Mouse (Mus musculus) forebrain, embryonic 15.5 days (tissue): ENCODE results near the gene Tbc1d14. TPM values are rescaled to one million over a fixed set of nuclear protein-coding genes. Genes with fewer than 3 reads are reported as not detected.

Experiments
- ATAC-seq: fragments of 200-750 bp; cut with Nextera tagmentation; replicated peaks from 2 replicates; pipeline ENCODE4 v1.8.0; 2017; ENCODE audit warnings: mild to moderate bottlenecking, moderate TSS enrichment, moderate library complexity
- H3K27ac ChIP-seq: fragments of 300-500 bp; sonication (generic); replicated peaks from 2 replicates; pipeline ENCODE4 v1.5.1; 2015; ENCODE audit warnings: mild to moderate bottlenecking, inconsistent platforms
- H3K27me3 ChIP-seq: fragments of 300-500 bp; sonication (generic); 2 replicates; pipeline ENCODE4 v1.6.1; 2015; ENCODE audit warnings: inconsistent platforms
- H3K36me3 ChIP-seq: fragments of 300-500 bp; sonication (generic); 2 replicates; pipeline ENCODE4 v1.6.1; 2015; ENCODE audit warnings: mild to moderate bottlenecking, inconsistent platforms
- H3K4me1 ChIP-seq: fragments of 300-500 bp; sonication (generic); 2 replicates; pipeline ENCODE4 v1.6.1; 2015; ENCODE audit warnings: inconsistent platforms
- H3K4me2 ChIP-seq: fragments of 300-500 bp; sonication (generic); replicated peaks from 2 replicates; pipeline ENCODE4 v1.6.1; 2015; ENCODE audit warnings: mild to moderate bottlenecking, inconsistent platforms
- H3K4me3 ChIP-seq: fragments of 300-500 bp; sonication (generic); 2 replicates; pipeline ENCODE4 v1.5.1; 2015; ENCODE audit warnings: mild to moderate bottlenecking, inconsistent platforms
- H3K9ac ChIP-seq: fragments of 300-500 bp; sonication (generic); replicated peaks from 2 replicates; pipeline ENCODE4 v1.6.1; 2015; ENCODE audit warnings: mild to moderate bottlenecking, inconsistent platforms
- H3K9me3 ChIP-seq: fragments of 300-500 bp; sonication (generic); 2 replicates; pipeline ENCODE4 v1.6.1; 2016; ENCODE audit warnings: inconsistent platforms
- WGBS: fragments of 180-500 bp; shearing (Covaris S2); methylation state at CpG from one replicate; pipeline ENCODE4 v1.1.7; 2015; ENCODE audit warnings: mixed read lengths; 5-methylcytosine and 5-hydroxymethylcytosine counted together
- polyA plus RNA-seq: library from polyadenylated mRNA; unstranded; fragments of >200 nt; fragmentation: Nextera tagmentation; extraction: Ambion mirVana; gene quantifications from 2 replicates; pipeline ENCODE4 v1.2.1, GENCODE M21; 2015

Tbc1d14 gene
- polyA plus RNA-seq, 1 experiment from 2014 or later, result 104 TPM

- WGBS, result 94% methylated on average over 5 of the region's 5 CpGs
- Histone ChIP-seq H3K27me3 (no peaks in the 10 kb centered on the region), H3K36me3 (peaks cover 60% of the 10 kb centered on the region), H3K4me3 (no peak overlapping the region), H3K4me1 (peaks cover 20% of the 10 kb centered on the region), H3K27ac (no peak overlapping the region), H3K9me3 (no peaks in the 10 kb centered on the region), H3K9ac (no peak overlapping the region), H3K4me2 (no peak overlapping the region)
- no peak for ATAC-seq
Measured at GRCm38 (mm10) chr5:36523219-36523703, 69.8 kb downstream of the Tbc1d14 start.

- H3K4me1 ChIP-seq, result peaks cover 15% of the 10 kb centered on the region
- no peak overlapping the region for H3K9ac ChIP-seq
- H3K4me3 ChIP-seq, result no peak overlapping the region
- ATAC-seq, result no peak
- peaks cover 65% of the 10 kb centered on the region for H3K36me3 ChIP-seq
- no peak overlapping the region for H3K4me2 ChIP-seq
- WGBS, result 63% methylated on average over 2 of the region's 2 CpGs
- H3K27ac ChIP-seq, result no peak overlapping the region
- H3K27me3 ChIP-seq, result no peaks in the 10 kb centered on the region
- H3K9me3 ChIP-seq, result no peaks in the 10 kb centered on the region
Measured at GRCm38 (mm10) chr5:36522782-36523181, 70.3 kb downstream of the Tbc1d14 start.

GRCm38 (mm10) chr5:36519751-36520150 is 73.3 kb downstream of the Tbc1d14 start:
- H3K27me3 ChIP-seq, result no peaks in the 10 kb centered on the region
- peaks cover 87% of the 10 kb centered on the region for H3K36me3 ChIP-seq
- H3K4me3 ChIP-seq, result no peak overlapping the region
- 86% methylated on average over 3 of the region's 3 CpGs for WGBS
- no peak overlapping the region for H3K27ac ChIP-seq
- no peaks in the 10 kb centered on the region for H3K9me3 ChIP-seq
- no peak overlapping the region for H3K4me2 ChIP-seq
- H3K9ac ChIP-seq, result no peak overlapping the region
- no peaks in the 10 kb centered on the region for H3K4me1 ChIP-seq
- no peak for ATAC-seq

- Histone ChIP-seq H3K27ac (no peak overlapping the region), H3K4me1 (no peaks in the 10 kb centered on the region), H3K36me3 (peaks cover 91% of the 10 kb centered on the region), H3K4me2 (no peak overlapping the region), H3K9ac (no peak overlapping the region), H3K27me3 (no peaks in the 10 kb centered on the region), H3K9me3 (no peaks in the 10 kb centered on the region), H3K4me3 (no peak overlapping the region)
- no peak for ATAC-seq
- 90% methylated on average over 3 of the region's 3 CpGs for WGBS
Measured at GRCm38 (mm10) chr5:36517596-36517995, 75.5 kb downstream of the Tbc1d14 start.

- Histone ChIP-seq H3K4me2 (no peak overlapping the region), H3K27me3 (no peaks in the 10 kb centered on the region), H3K9ac (no peak overlapping the region), H3K27ac (no peak overlapping the region), H3K9me3 (no peaks in the 10 kb centered on the region), H3K4me3 (no peak overlapping the region), H3K4me1 (no peaks in the 10 kb centered on the region), H3K36me3 (peaks cover 91% of the 10 kb centered on the region)
- 85% methylated on average over 5 of the region's 5 CpGs for WGBS
- no peak for ATAC-seq
Measured at GRCm38 (mm10) chr5:36515558-36515957, 77.5 kb downstream of the Tbc1d14 start.

GRCm38 (mm10) chr5:36515126-36515525 is 78.0 kb downstream of the Tbc1d14 start:
- ATAC-seq, result no peak
- no peak overlapping the region for H3K27ac ChIP-seq
- H3K27me3 ChIP-seq, result no peaks in the 10 kb centered on the region
- no peak overlapping the region for H3K4me3 ChIP-seq
- WGBS, result 96% methylated on average over 1 of the region's 1 CpGs
- no peaks in the 10 kb centered on the region for H3K4me1 ChIP-seq
- H3K4me2 ChIP-seq, result no peak overlapping the region
- no peak overlapping the region for H3K9ac ChIP-seq
- H3K9me3 ChIP-seq, result no peaks in the 10 kb centered on the region
- peaks cover 91% of the 10 kb centered on the region for H3K36me3 ChIP-seq

- Histone ChIP-seq H3K9me3 (no peaks in the 10 kb centered on the region), H3K27me3 (no peaks in the 10 kb centered on the region), H3K4me3 (no peak overlapping the region), H3K36me3 (peaks cover 89% of the 10 kb centered on the region), H3K27ac (no peak overlapping the region), H3K4me1 (no peaks in the 10 kb centered on the region), H3K4me2 (no peak overlapping the region), H3K9ac (no peak overlapping the region)
- WGBS, result 93% methylated on average over 2 of the region's 2 CpGs
- no peak for ATAC-seq
Measured at GRCm38 (mm10) chr5:36510956-36511355, 82.1 kb downstream of the Tbc1d14 start.

- Histone ChIP-seq H3K27ac (no peak overlapping the region), H3K4me1 (no peaks in the 10 kb centered on the region), H3K27me3 (no peaks in the 10 kb centered on the region), H3K4me3 (no peak overlapping the region), H3K9ac (no peak overlapping the region), H3K9me3 (no peaks in the 10 kb centered on the region), H3K36me3 (peaks cover 98% of the 10 kb centered on the region), H3K4me2 (no peak overlapping the region)
- 93% methylated on average over 10 of the region's 10 CpGs for WGBS
- no peak for ATAC-seq
Measured at GRCm38 (mm10) chr5:36508351-36508750, 84.7 kb downstream of the Tbc1d14 start.

GRCm38 (mm10) chr5:36505643-36506042 is 87.4 kb downstream of the Tbc1d14 start:
- no peak overlapping the region for H3K4me3 ChIP-seq
- no peak overlapping the region for H3K4me2 ChIP-seq
- peaks cover 96% of the 10 kb centered on the region for H3K36me3 ChIP-seq
- no peak overlapping the region for H3K9ac ChIP-seq
- H3K27me3 ChIP-seq, result no peaks in the 10 kb centered on the region
- no peak for ATAC-seq
- no peaks in the 10 kb centered on the region for H3K9me3 ChIP-seq
- H3K27ac ChIP-seq, result no peak overlapping the region
- no peaks in the 10 kb centered on the region for H3K4me1 ChIP-seq
- 73% methylated on average over 5 of the region's 5 CpGs for WGBS

- Histone ChIP-seq H3K9ac (no peak overlapping the region), H3K4me2 (no peak overlapping the region), H3K4me1 (no peaks in the 10 kb centered on the region), H3K4me3 (no peak overlapping the region), H3K27ac (no peak overlapping the region), H3K9me3 (no peaks in the 10 kb centered on the region), H3K36me3 (peaks cover 96% of the 10 kb centered on the region), H3K27me3 (no peaks in the 10 kb centered on the region)
- WGBS, result 89% methylated on average over 7 of the region's 7 CpGs
- ATAC-seq, result no peak
Measured at GRCm38 (mm10) chr5:36505235-36505634, 87.8 kb downstream of the Tbc1d14 start.

GRCm38 (mm10) chr5:36494709-36495108 is 98.4 kb downstream of the Tbc1d14 start:
- H3K36me3 ChIP-seq, result peaks cover 68% of the 10 kb centered on the region
- H3K27ac ChIP-seq, result no peak overlapping the region
- ATAC-seq, result no peak
- no peak overlapping the region for H3K4me3 ChIP-seq
- H3K4me2 ChIP-seq, result no peak overlapping the region
- H3K9me3 ChIP-seq, result no peaks in the 10 kb centered on the region
- no peak overlapping the region for H3K9ac ChIP-seq
- WGBS, result 97% methylated on average over 9 of the region's 9 CpGs
- H3K27me3 ChIP-seq, result no peaks in the 10 kb centered on the region
- no peaks in the 10 kb centered on the region for H3K4me1 ChIP-seq

- no peak for ATAC-seq
- Histone ChIP-seq H3K4me3 (no peak overlapping the region), H3K27ac (no peak overlapping the region), H3K27me3 (no peaks in the 10 kb centered on the region), H3K9ac (no peak overlapping the region), H3K9me3 (no peaks in the 10 kb centered on the region), H3K4me2 (no peak overlapping the region), H3K4me1 (no peaks in the 10 kb centered on the region), H3K36me3 (peaks cover 64% of the 10 kb centered on the region)
- 90% methylated on average over 6 of the region's 6 CpGs for WGBS
Measured at GRCm38 (mm10) chr5:36493919-36494318, 99.2 kb downstream of the Tbc1d14 start.

GRCm38 (mm10) chr5:36489225-36489624 is 103.9 kb downstream of the Tbc1d14 start:
- no peak for ATAC-seq
- no peak overlapping the region for H3K4me3 ChIP-seq
- H3K36me3 ChIP-seq, result peaks cover 29% of the 10 kb centered on the region
- H3K27me3 ChIP-seq, result no peaks in the 10 kb centered on the region
- no peak overlapping the region for H3K4me2 ChIP-seq
- 45% methylated on average over 2 of the region's 2 CpGs for WGBS
- H3K9ac ChIP-seq, result no peak overlapping the region
- no peaks in the 10 kb centered on the region for H3K9me3 ChIP-seq
- H3K4me1 ChIP-seq, result peaks cover 10% of the 10 kb centered on the region
- no peak overlapping the region for H3K27ac ChIP-seq
